Mouse (Mus musculus): ENCODE data around the gene Nek9. TPM values are rescaled to one million over a fixed set of nuclear protein-coding genes. Genes with fewer than 3 reads are reported as not detected.

Nek9 gene
- polyA plus RNA-seq, 1 experiment: 31.7 TPM

- peak overlapping the region; percentile 31 for H3K4me3 ChIP-seq (ENCODE audit: insufficient read depth, low read length)
- H3K4me1 ChIP-seq (ENCODE audit: control insufficient read depth, insufficient read depth, low read length): peaks cover 7% of the 10 kb centered on the region
- no peak for TF ChIP-seq CTCF (IDR thresholded peaks at IDR 0.05; ENCODE audit: extremely low read depth, insufficient read depth, low read length)
- peak; percentile 14; the same call in 1 of the 2 replicates for TF ChIP-seq POLR2A (IDR thresholded peaks at IDR 0.05; ENCODE audit: extremely low read depth, insufficient read depth, low read length)
- peak overlapping the region; percentile 87 for H3K27ac ChIP-seq (ENCODE audit: insufficient read depth, low read length)
These were observed 34.7 kb upstream of the Nek9 start for GRCm38 (mm10) chr12:85373591-85374560.

DNA sequence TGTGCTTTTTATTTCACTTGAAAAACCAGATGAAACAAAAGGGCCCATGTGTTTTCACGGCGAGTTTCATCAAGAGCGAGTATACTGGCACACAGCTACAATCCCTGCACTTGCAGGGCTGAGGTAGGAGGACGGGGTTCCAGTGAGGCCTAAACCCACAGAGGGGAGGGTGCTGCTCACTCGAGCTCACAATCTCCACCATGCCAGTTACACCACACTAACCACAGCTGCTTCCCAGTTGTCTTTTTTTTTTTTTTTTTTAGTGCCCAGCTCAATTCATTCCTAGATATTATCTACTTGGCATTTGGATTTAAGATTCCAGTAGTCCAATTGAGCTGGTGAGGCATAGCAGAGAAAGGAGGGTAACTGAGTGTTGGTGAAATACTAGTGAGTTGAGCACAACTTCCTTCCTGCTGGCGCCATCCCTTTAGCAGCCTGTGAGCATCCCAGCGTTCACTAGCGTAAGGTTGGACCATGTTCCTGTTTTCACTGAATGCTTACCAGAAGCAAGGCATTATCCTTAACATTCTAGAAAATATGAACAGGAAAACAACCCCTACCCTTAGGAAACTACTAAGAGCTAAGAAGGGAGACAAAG is 33.0 kb upstream of the Nek9 start:
- H3K4me3 ChIP-seq (ENCODE audit: insufficient read depth, low read length): peak overlapping the region; percentile 10; the same call in 1 of the 2 replicates
- no peak for TF ChIP-seq POLR2A (IDR thresholded peaks at IDR 0.05; ENCODE audit: extremely low read depth, insufficient read depth, low read length)
- TF ChIP-seq CTCF (IDR thresholded peaks at IDR 0.05; ENCODE audit: extremely low read depth, insufficient read depth, low read length): no peak
- peaks cover 9% of the 10 kb centered on the region for H3K4me1 ChIP-seq (ENCODE audit: control insufficient read depth, insufficient read depth, low read length)
- no peak overlapping the region for H3K27ac ChIP-seq (ENCODE audit: insufficient read depth, low read length)

DNA sequence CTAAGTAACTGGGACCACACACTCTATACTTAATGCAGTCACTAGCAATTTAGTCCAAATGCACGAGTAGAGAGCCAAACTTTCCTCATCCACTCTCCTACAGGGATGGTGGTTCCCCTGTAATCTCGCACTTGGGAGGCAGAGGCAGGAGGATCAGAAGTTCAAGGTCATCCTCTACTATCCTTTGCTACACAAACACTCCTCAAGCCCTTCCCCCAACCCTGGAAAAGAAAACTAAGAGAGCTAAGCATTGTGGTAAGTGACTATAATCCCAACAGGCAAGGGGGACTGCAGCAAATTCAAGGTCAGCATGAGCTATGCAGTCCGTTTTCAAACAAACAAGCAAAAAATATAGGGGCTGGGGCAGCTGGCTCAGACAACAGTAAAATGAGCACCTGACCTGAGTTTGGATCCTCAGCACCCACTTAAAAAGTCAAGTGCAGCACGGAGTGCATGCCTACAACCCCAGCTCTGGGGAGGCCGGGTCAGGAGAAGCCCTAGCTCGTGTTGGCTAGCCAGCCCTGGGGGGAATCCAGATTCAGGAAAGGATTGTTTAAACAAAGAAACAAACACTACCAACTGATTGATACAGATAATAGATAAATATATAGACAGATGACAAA is 29.4 kb upstream of the Nek9 start:
- TF ChIP-seq CTCF (IDR thresholded peaks at IDR 0.05; ENCODE audit: extremely low read depth, insufficient read depth, low read length): no peak
- no peak for TF ChIP-seq POLR2A (IDR thresholded peaks at IDR 0.05; ENCODE audit: extremely low read depth, insufficient read depth, low read length)
- peaks cover 12% of the 10 kb centered on the region for H3K4me1 ChIP-seq (ENCODE audit: control insufficient read depth, insufficient read depth, low read length)
- no peak overlapping the region for H3K27ac ChIP-seq (ENCODE audit: insufficient read depth, low read length)
- no peak overlapping the region for H3K4me3 ChIP-seq (ENCODE audit: insufficient read depth, low read length)

GRCm38 (mm10) chr12:85366271-85366670 is 27.1 kb upstream of the Nek9 start:
- H3K4me3 ChIP-seq (ENCODE audit: insufficient read depth, low read length): no peak overlapping the region
- TF ChIP-seq CTCF (IDR thresholded peaks at IDR 0.05; ENCODE audit: extremely low read depth, insufficient read depth, low read length) (no peak), POLR2A (IDR thresholded peaks at IDR 0.05; ENCODE audit: extremely low read depth, insufficient read depth, low read length) (no peak)
- H3K4me1 ChIP-seq (ENCODE audit: control insufficient read depth, insufficient read depth, low read length): peaks cover 11% of the 10 kb centered on the region; the same call in 1 of the 2 replicates
- peak overlapping the region; percentile 28 for H3K27ac ChIP-seq (ENCODE audit: insufficient read depth, low read length)

DNA sequence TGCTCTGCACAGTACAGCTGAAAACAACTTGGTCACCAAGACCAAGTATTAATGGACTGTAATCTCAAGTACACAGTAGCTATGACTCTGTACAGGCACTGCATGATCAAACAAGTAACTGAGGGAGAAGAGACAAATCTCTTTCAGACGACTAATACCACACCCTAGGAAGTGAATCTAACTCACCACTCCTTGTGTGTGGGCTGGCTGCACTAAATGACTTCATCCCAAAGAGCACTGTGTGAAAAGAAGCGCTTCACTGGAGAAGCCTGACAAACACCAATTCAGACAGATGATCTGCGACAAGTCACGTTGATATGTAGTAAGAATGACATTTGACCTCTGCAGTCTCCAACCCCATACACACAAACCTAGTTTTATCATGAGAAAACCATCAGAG is 23.3 kb upstream of the Nek9 start:
- Histone ChIP-seq H3K4me3 (ENCODE audit: insufficient read depth, low read length) (no peak overlapping the region), H3K27ac (ENCODE audit: insufficient read depth, low read length) (no peak overlapping the region), H3K4me1 (ENCODE audit: control insufficient read depth, insufficient read depth, low read length) (peaks cover 7% of the 10 kb centered on the region; the same call in 1 of the 2 replicates)
- no peak for TF ChIP-seq POLR2A (IDR thresholded peaks at IDR 0.05; ENCODE audit: extremely low read depth, insufficient read depth, low read length)
- TF ChIP-seq CTCF (IDR thresholded peaks at IDR 0.05; ENCODE audit: extremely low read depth, insufficient read depth, low read length): no peak

DNA sequence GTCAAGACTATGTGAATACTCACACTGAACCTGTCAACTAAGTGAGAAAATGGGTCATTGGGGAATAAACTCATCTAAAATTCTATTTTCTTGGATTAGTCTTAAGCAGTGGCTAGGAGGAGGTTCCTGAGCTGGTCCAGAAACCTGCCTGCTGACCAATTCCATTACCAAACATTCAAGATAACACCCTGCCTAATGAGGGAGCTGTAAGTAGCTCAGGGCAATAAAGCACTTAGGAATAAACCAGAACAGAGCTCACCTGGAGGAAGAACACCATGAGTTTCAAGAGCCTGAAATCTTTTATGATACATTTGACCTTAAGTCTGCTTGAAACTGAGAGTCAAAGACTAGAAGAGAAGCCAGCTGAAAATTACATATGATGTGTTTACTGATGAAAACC is 22.4 kb upstream of the Nek9 start:
- TF ChIP-seq CTCF (IDR thresholded peaks at IDR 0.05; ENCODE audit: extremely low read depth, insufficient read depth, low read length) (no peak), POLR2A (IDR thresholded peaks at IDR 0.05; ENCODE audit: extremely low read depth, insufficient read depth, low read length) (no peak)
- peaks cover 7% of the 10 kb centered on the region; the same call in 1 of the 2 replicates for H3K4me1 ChIP-seq (ENCODE audit: control insufficient read depth, insufficient read depth, low read length)
- no peak overlapping the region for H3K4me3 ChIP-seq (ENCODE audit: insufficient read depth, low read length)
- no peak overlapping the region for H3K27ac ChIP-seq (ENCODE audit: insufficient read depth, low read length)

DNA sequence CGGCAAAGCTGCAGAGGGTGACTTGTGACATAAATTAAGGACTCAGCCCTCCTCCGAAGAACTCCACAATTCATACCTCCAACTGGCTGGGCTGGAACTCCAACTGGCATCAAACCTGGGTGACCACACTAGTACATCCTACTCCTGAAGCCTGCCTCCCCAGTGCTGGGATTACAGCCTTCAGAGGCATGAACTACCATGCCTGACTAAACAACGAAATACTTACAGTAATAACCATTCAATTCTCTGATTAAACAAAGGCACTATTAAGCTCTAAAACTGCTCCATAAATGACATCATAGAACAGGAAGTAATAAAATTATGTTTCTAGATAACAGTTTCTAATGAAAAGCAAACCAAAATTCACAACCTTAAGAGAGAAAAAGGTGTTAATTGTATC is 22.0 kb upstream of the Nek9 start:
- H3K4me1 ChIP-seq (ENCODE audit: control insufficient read depth, insufficient read depth, low read length): peaks cover 5% of the 10 kb centered on the region; the same call in 1 of the 2 replicates
- no peak overlapping the region for H3K4me3 ChIP-seq (ENCODE audit: insufficient read depth, low read length)
- TF ChIP-seq CTCF (IDR thresholded peaks at IDR 0.05; ENCODE audit: extremely low read depth, insufficient read depth, low read length) (no peak), POLR2A (IDR thresholded peaks at IDR 0.05; ENCODE audit: extremely low read depth, insufficient read depth, low read length) (no peak)
- H3K27ac ChIP-seq (ENCODE audit: insufficient read depth, low read length): no peak overlapping the region

DNA sequence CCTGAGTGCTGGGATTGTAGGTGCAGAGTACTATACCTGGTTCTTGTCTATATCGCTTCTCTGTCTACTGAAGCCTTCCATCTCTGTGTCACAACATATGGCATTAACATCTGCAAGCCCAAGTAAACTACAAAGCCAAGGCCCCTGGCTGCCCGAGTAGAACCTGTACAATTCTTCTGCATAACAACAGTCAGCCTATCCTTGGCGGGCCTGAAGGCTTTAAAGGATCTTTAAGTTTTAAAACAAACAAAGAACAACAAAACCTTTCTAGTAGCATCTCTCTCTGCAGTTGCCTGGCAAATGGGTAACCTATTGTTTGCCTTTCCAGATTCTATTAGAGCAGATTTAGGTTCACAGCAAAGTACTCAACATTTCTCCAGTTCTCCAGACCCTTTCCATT is 14.9 kb upstream of the Nek9 start:
- Histone ChIP-seq H3K4me3 (ENCODE audit: insufficient read depth, low read length) (no peak overlapping the region), H3K27ac (ENCODE audit: insufficient read depth, low read length) (no peak overlapping the region)

More for the DNA sequence above, 14.9 kb upstream of the Nek9 start:
- peaks cover 5% of the 10 kb centered on the region for H3K4me1 ChIP-seq (ENCODE audit: control insufficient read depth, insufficient read depth, low read length)
- TF ChIP-seq CTCF (IDR thresholded peaks at IDR 0.05; ENCODE audit: extremely low read depth, insufficient read depth, low read length): no peak
- no peak for TF ChIP-seq POLR2A (IDR thresholded peaks at IDR 0.05; ENCODE audit: extremely low read depth, insufficient read depth, low read length)
